Mouse (Mus musculus) ES-E14 (cell line): ENCODE measurements around the gene Dlgap1. TPM values are rescaled to one million over a fixed set of nuclear protein-coding genes. Genes with fewer than 3 reads are reported as not detected.
A peak's percentile ranks its signal among the peaks of the same experiment; 100 is the strongest.

Experiments used
- DNase-seq: peaks from one replicate; pipeline ENCODE4 v3.0.0-alpha.2; 2013; ENCODE audit warnings: low read depth, low spot score
- H3K27ac ChIP-seq: 2 replicates; pipeline ENCODE4 v1.5.1; 2012; ENCODE audit warnings: low read depth, mild to moderate bottlenecking, low read length, moderate library complexity, mixed read lengths; ENCODE audit not compliant: poor library complexity, insufficient read depth, severe bottlenecking
- H3K36me3 ChIP-seq: 2 replicates; pipeline ENCODE4 v1.6.1; 2012; ENCODE audit warnings: mild to moderate bottlenecking, low read length, moderate library complexity, mixed read lengths; ENCODE audit not compliant: control insufficient read depth, poor library complexity, insufficient read depth, severe bottlenecking
- H3K4me1 ChIP-seq, 2 experiments: fragments of 150-350 bp in 1 of 2; sonication (generic) in 1 of 2; 2 replicates each; pipeline ENCODE4 v1.6.1; 2012; ENCODE audit warnings: low read length in 2 of 2, mild to moderate bottlenecking in 1 of 2, mixed read lengths in 1 of 2; ENCODE audit not compliant: control insufficient read depth in 2 of 2, insufficient read depth in 2 of 2, poor library complexity in 1 of 2
- H3K4me3 ChIP-seq, 2 experiments: fragments of 150-350 bp in 1 of 2; sonication (generic) in 1 of 2; 2 replicates each; pipeline ENCODE4 v1.5.1; 2012; ENCODE audit warnings: low read length in 2 of 2, low read depth in 1 of 2, mild to moderate bottlenecking in 1 of 2, mixed read lengths in 1 of 2; ENCODE audit not compliant: insufficient read depth in 1 of 2, poor library complexity in 1 of 2, severe bottlenecking in 1 of 2
- H3K9ac ChIP-seq: 2 replicates; pipeline ENCODE4 v1.6.1; 2012; ENCODE audit warnings: low read depth, mild to moderate bottlenecking, low read length, mixed read lengths; ENCODE audit not compliant: poor library complexity, insufficient read depth, severe bottlenecking
- H3K9me3 ChIP-seq: fragments of 150-350 bp; sonication (generic); 2 replicates; pipeline ENCODE4 v1.6.1; 2012; ENCODE audit warnings: low read depth, mild to moderate bottlenecking, low read length; ENCODE audit not compliant: control insufficient read depth, insufficient read depth
- CHD2 ChIP-seq: IDR thresholded peaks from 2 replicates; pipeline ENCODE4 v1.6.1; 2014; ENCODE audit warnings: mild to moderate bottlenecking, low read depth, low read length, inconsistent platforms
- HCFC1 ChIP-seq: IDR thresholded peaks from 2 replicates; pipeline ENCODE4 v1.6.1; 2012; ENCODE audit warnings: low read length, inconsistent platforms, borderline replicate concordance; ENCODE audit not compliant: insufficient read depth
- MAFK ChIP-seq: IDR thresholded peaks from 2 replicates; pipeline ENCODE4 v1.6.1; 2014; ENCODE audit warnings: mild to moderate bottlenecking, low read depth, low read length, inconsistent platforms; ENCODE audit not compliant: insufficient read depth
- ZC3H11A ChIP-seq: IDR thresholded peaks from 2 replicates; pipeline ENCODE4 v1.6.1; 2012; ENCODE audit warnings: low read depth, mild to moderate bottlenecking, inconsistent platforms, low read length, borderline replicate concordance
- ZNF384 ChIP-seq: IDR thresholded peaks from 2 replicates; pipeline ENCODE4 v1.6.1; 2012; ENCODE audit warnings: low read depth, low read length, inconsistent platforms
- in situ Hi-C, 2 experiments: fragments of 600-800 bp; cut with MboI; formaldehyde crosslinking; loops; one replicate each; pipeline ENCODE4 v1.15.1; 2025; ENCODE audit warnings: low sequenced_read_pairs in 2 of 2, inconsistent platforms in 1 of 2; ENCODE audit not compliant: unreplicated experiment in 2 of 2
- total RNA-seq: library from RNA; depleted of rRNA; stranded (reverse); fragments of 300-350 nt; gene quantifications from 2 replicates; pipeline ENCODE4 v1.2.3, GENCODE M21; 2012

Dlgap1 gene
- total RNA-seq, 1 experiment = 0.94 TPM

GRCm38 (mm10) chr17:70805866-70806265 is 837.0 kb downstream of the Dlgap1 start:
- no peak for DNase-seq
- no peak for TF ChIP-seq HCFC1
- TF ChIP-seq ZNF384 = no peak
- TF ChIP-seq MAFK = no peak
- no peak for TF ChIP-seq ZC3H11A
- no peak for TF ChIP-seq CHD2
- peaks cover 3% of the 10 kb centered on the region; the same call in 1 of the 2 replicates for H3K36me3 ChIP-seq
- peaks cover 3 to 22% of the 10 kb centered on the region in 2 experiments; a peak in 1 of 4 replicates for H3K4me1 ChIP-seq
- in situ Hi-C loops = no loop called here
- H3K9ac ChIP-seq = peak overlapping the region; percentile 49
- H3K9me3 ChIP-seq = no peaks in the 10 kb centered on the region
- peak overlapping the region; percentile 89; the same call in 1 of the 2 replicates for H3K27ac ChIP-seq
- peak overlapping the region; percentile 74 to 79 for H3K4me3 ChIP-seq

- peaks cover 3 to 24% of the 10 kb centered on the region in 2 experiments; a peak in 1 of 4 replicates for H3K4me1 ChIP-seq
- DNase-seq = no peak
- peak overlapping the region; percentile 89; the same call in 1 of the 2 replicates for H3K27ac ChIP-seq
- no peaks in the 10 kb centered on the region for H3K9me3 ChIP-seq
- H3K36me3 ChIP-seq = peaks cover 3% of the 10 kb centered on the region; the same call in 1 of the 2 replicates
- in situ Hi-C loops = no loop called here
- peak overlapping the region; percentile 18; the same call in 1 of the 2 replicates for H3K9ac ChIP-seq
- TF ChIP-seq CHD2 (no peak), HCFC1 (no peak), ZC3H11A (no peak), MAFK (no peak), ZNF384 (no peak)
- no peak overlapping the region for H3K4me3 ChIP-seq
Measured at GRCm38 (mm10) chr17:70806600-70806999, 837.7 kb downstream of the Dlgap1 start.

- Histone ChIP-seq H3K4me3 (no peak overlapping the region), H3K4me1 (peaks cover 3 to 24% of the 10 kb centered on the region in 2 experiments; a peak in 1 of 4 replicates), H3K9me3 (no peaks in the 10 kb centered on the region), H3K27ac (peak overlapping the region; percentile 28; the same call in 1 of the 2 replicates), H3K9ac (no peak overlapping the region), H3K36me3 (no peaks in the 10 kb centered on the region)
- in situ Hi-C loops = no loop called here
- no peak for DNase-seq
- TF ChIP-seq MAFK = no peak
- no peak for TF ChIP-seq HCFC1
- TF ChIP-seq ZNF384 = no peak
- TF ChIP-seq ZC3H11A = no peak
- no peak for TF ChIP-seq CHD2
Measured at GRCm38 (mm10) chr17:70807885-70808284, 839.0 kb downstream of the Dlgap1 start.

GRCm38 (mm10) chr17:70808837-70809236 is 840.0 kb downstream of the Dlgap1 start:
- in situ Hi-C loops = no loop called here
- DNase-seq = no peak
- TF ChIP-seq ZNF384 (0 out of 2 replicates have a peak, but pooled peaks have one; percentile 39), CHD2 (no peak)
- peaks cover 3 to 26% of the 10 kb centered on the region in 2 experiments; a peak in 1 of 4 replicates for H3K4me1 ChIP-seq
- no peaks in the 10 kb centered on the region for H3K36me3 ChIP-seq
- H3K4me3 ChIP-seq = peak overlapping the region; percentile 16 to 30
- H3K9ac ChIP-seq = peak overlapping the region; percentile 27; the same call in 1 of the 2 replicates
- H3K9me3 ChIP-seq = no peaks in the 10 kb centered on the region
- H3K27ac ChIP-seq = no peak overlapping the region; the same call in 1 of the 2 replicates

- Histone ChIP-seq H3K27ac (no peak overlapping the region), H3K4me3 (no peak overlapping the region), H3K9ac (no peak overlapping the region), H3K9me3 (no peaks in the 10 kb centered on the region), H3K36me3 (no peaks in the 10 kb centered on the region), H3K4me1 (peaks cover 3 to 26% of the 10 kb centered on the region in 2 experiments; a peak in 1 of 4 replicates)
- TF ChIP-seq ZC3H11A (no peak), HCFC1 (no peak)
- in situ Hi-C loops = no loop called here
- DNase-seq = no peak
Measured at GRCm38 (mm10) chr17:70809776-70810175, 840.9 kb downstream of the Dlgap1 start.
